27 mouse cellular contexts compared by ENCODE assay signal in genomic region chr13:50328614-50329013, GRCm38 (mm10).
DNase-seq lines count a peak whose midpoint lies in the region; ATAC-seq and TF ChIP-seq lines count a peak whose summit lies in the region.
"Had no signal": no experiment of that assay in that cellular context is flagged by ENCODE, and none has a peak within 500 bp of the region (broad histone marks: within the 10 kb centered on the region; RNA-seq: fewer than 3 reads in every experiment).

No protein-coding gene starts in this region.

- no peaks in the 10 kb centered on the region for H3K36me3 ChIP-seq in heart, adult 2 months (ENCODE audit: control insufficient read depth, insufficient read depth, low read length)
- H3K36me3 ChIP-seq in lung, embryonic 14.5 days (ENCODE audit: insufficient read depth) = no peaks in the 10 kb centered on the region
- H3K36me3 ChIP-seq in CH12.LX (replicated peaks in 1 of 2; ENCODE audit: control insufficient read depth in 1 of 2, insufficient read depth in 1 of 2, low read length in 1 of 2) = no peaks in the 10 kb centered on the region
- H3K36me3 ChIP-seq in forebrain, embryonic 11.5 days (ENCODE audit: control insufficient read depth, insufficient read depth, low read length) = no peaks in the 10 kb centered on the region
- H3K36me3 ChIP-seq: embryonic facial prominence, embryonic 12.5 days; heart, embryonic 10.5 days; hindbrain, embryonic 10.5 days; limb, embryonic 12.5 days; liver, embryonic 15.5 days; midbrain, embryonic 15.5 days had no signal

- CTCF ChIA-PET in Patski (lab: Charles Lee) = no interaction called here

- no peaks in the 10 kb centered on the region for H3K9me3 ChIP-seq in lung, embryonic 14.5 days (ENCODE audit: low read depth, low read length)
- no peaks in the 10 kb centered on the region for H3K9me3 ChIP-seq in CH12.LX (replicated peaks; ENCODE audit: low read length)
- no peaks in the 10 kb centered on the region for H3K9me3 ChIP-seq in forebrain, embryonic 11.5 days (ENCODE audit: control insufficient read depth, low read length)
- H3K9me3 ChIP-seq: embryonic facial prominence, embryonic 12.5 days; heart, embryonic 10.5 days; hindbrain, embryonic 10.5 days; limb, embryonic 12.5 days; liver, embryonic 15.5 days; midbrain, embryonic 15.5 days had no signal

- in situ Hi-C loops in CH12.LX (cut with MboI; ENCODE audit: low pct_ligation_motif_present, low pct_unique_long_range_greater_than_20kb, low sequenced_read_pairs) = no loop called here
- in situ Hi-C loops in Patski (cut with MboI; ENCODE audit: low pct_unique_long_range_greater_than_20kb) = no loop called here

- peak; percentile 56 for DNase-seq in heart, adult 11 months
- no peak for DNase-seq in heart, adult 2 months
- DNase-seq in lung, embryonic 14.5 days = peak; percentile 5
- DNase-seq in lung, adult 2 months = no peak
- DNase-seq in CH12.LX (ENCODE audit: extremely low read depth) (peak; percentile 17), Patski (ENCODE audit: low read depth, low spot score) (no peak)
- DNase-seq in spleen, postnatal 36 days (ENCODE audit: low spot score in 2 of 2) = no peak
- no peak for DNase-seq in forebrain, embryonic 11.5 days (ENCODE audit: low spot score)
- DNase-seq: adrenal gland, postnatal 14 days; cerebellum, adult 11-12 months; cerebellum, postnatal 25 days; gastrocnemius, postnatal 36 days; kidney, adult 9 months; kidney, postnatal 36 days; layer of hippocampus, adult 9-11 months; lung, postnatal 36 days; right cerebral cortex, adult 18-20 months; thymus, adult 18-20 months; thymus, postnatal 4 days had no signal

- no peak overlapping the region for H3K9ac ChIP-seq in heart, adult 2 months (ENCODE audit: low read depth, low read length)
- H3K9ac ChIP-seq in lung, embryonic 14.5 days = no peak overlapping the region
- no peak overlapping the region for H3K9ac ChIP-seq in CH12.LX (ENCODE audit: insufficient read depth, low read depth)
- no peak overlapping the region for H3K9ac ChIP-seq in forebrain, embryonic 11.5 days (ENCODE audit: low read length)
- H3K9ac ChIP-seq: embryonic facial prominence, embryonic 12.5 days; limb, embryonic 12.5 days; liver, embryonic 15.5 days; midbrain, embryonic 15.5 days had no signal

- dilution Hi-C loops in CH12.LX (cut with MboI; ENCODE audit: extremely low pct_ligation_motif_present, extremely low pct_unique_long_range_greater_than_20kb, low sequenced_read_pairs) = no loop called here

- TF ChIP-seq CTCF in heart, adult 2 months (IDR thresholded peaks at IDR 0.05) = no peak
- TF ChIP-seq CTCF in lung, embryonic 14.5 days (IDR thresholded peaks at IDR 0.05; ENCODE audit: low read depth) = peak; percentile 15; the same call in 1 of the 2 replicates
- TF ChIP-seq CTCF in lung, adult 2 months (IDR thresholded peaks at IDR 0.05; ENCODE audit: insufficient read depth, low read length) = no peak
- TF ChIP-seq CTCF in CH12.LX (conservative IDR thresholded peaks at IDR 0.05 in 1 of 2, IDR thresholded peaks at IDR 0.05 in 1 of 2; ENCODE audit: low read depth in 2 of 2, low read length in 2 of 2) (peak in 1 of 2 experiments; percentile 67; a peak in 2 of 4 replicates), Patski (IDR thresholded peaks at IDR 0.05) (peak; percentile 28)

- no peaks in the 10 kb centered on the region for H3K4me1 ChIP-seq in heart, adult 2 months (ENCODE audit: control insufficient read depth, insufficient read depth, low read length)
- H3K4me1 ChIP-seq in lung, embryonic 14.5 days (ENCODE audit: insufficient read depth) = no peaks in the 10 kb centered on the region
- H3K4me1 ChIP-seq in lung, adult 2 months (ENCODE audit: control insufficient read depth, insufficient read depth, low read length) = no peaks in the 10 kb centered on the region
- no peaks in the 10 kb centered on the region for H3K4me1 ChIP-seq in CH12.LX (ENCODE audit: control insufficient read depth in 1 of 2, insufficient read depth in 2 of 2)
- no peaks in the 10 kb centered on the region for H3K4me1 ChIP-seq in forebrain, embryonic 11.5 days (replicated peaks; ENCODE audit: control insufficient read depth, insufficient read depth, low read length)
- H3K4me1 ChIP-seq: embryonic facial prominence, embryonic 12.5 days; heart, embryonic 10.5 days; hindbrain, embryonic 10.5 days; limb, embryonic 12.5 days; liver, embryonic 15.5 days; midbrain, embryonic 15.5 days had no signal

- no peak overlapping the region for H3K27ac ChIP-seq in heart, adult 2 months
- no peak overlapping the region for H3K27ac ChIP-seq in lung, embryonic 14.5 days (ENCODE audit: low read depth)
- no peak overlapping the region for H3K27ac ChIP-seq in CH12.LX (ENCODE audit: insufficient read depth, low read depth)
- no peak overlapping the region for H3K27ac ChIP-seq in forebrain, embryonic 11.5 days (ENCODE audit: low read depth, low read length)
- H3K27ac ChIP-seq: embryonic facial prominence, embryonic 12.5 days; heart, embryonic 10.5 days; hindbrain, embryonic 10.5 days; limb, embryonic 12.5 days; liver, embryonic 15.5 days; midbrain, embryonic 15.5 days had no signal

- TF ChIP-seq EP300 in heart, adult 2 months (IDR thresholded peaks at IDR 0.05; ENCODE audit: insufficient read depth, low read depth, low read length) = no peak
- no peak for TF ChIP-seq EP300 in CH12.LX (IDR thresholded peaks at IDR 0.05; ENCODE audit: low read length)

- ATAC-seq in lung, embryonic 14.5 days (ENCODE audit: insufficient read depth) = no peak
- no peak for ATAC-seq in Patski
- ATAC-seq in forebrain, embryonic 11.5 days (replicated peaks; ENCODE audit: low FRiP score) = no peak
- ATAC-seq: forebrain, embryonic 14.5 days; midbrain, embryonic 15.5 days had no signal

- POLR2A ChIA-PET in Patski (lab: Charles Lee) = no interaction called here

- 67% methylated on average over 4 of the region's 4 CpGs for WGBS in heart, adult 2 months
- 71% methylated on average over 4 of the region's 4 CpGs for WGBS in lung, embryonic 14.5 days
- WGBS in lung, adult 2 months = 70% methylated on average over 4 of the region's 4 CpGs
- WGBS in forebrain, embryonic 11.5 days = 61% methylated on average over 4 of the region's 4 CpGs

- H3K4me2 ChIP-seq in lung, embryonic 14.5 days = no peak overlapping the region
- H3K4me2 ChIP-seq in CH12.LX (ENCODE audit: insufficient read depth, low read depth, poor library complexity, severe bottlenecking) = no peak overlapping the region
- no peak overlapping the region for H3K4me2 ChIP-seq in forebrain, embryonic 11.5 days (ENCODE audit: low read depth, low read length, severe bottlenecking)
- H3K4me2 ChIP-seq: embryonic facial prominence, embryonic 12.5 days; limb, embryonic 12.5 days; liver, embryonic 15.5 days; midbrain, embryonic 15.5 days had no signal

- TF ChIP-seq POLR2A in heart, adult 2 months (IDR thresholded peaks at IDR 0.05; ENCODE audit: insufficient read depth, low read depth, low read length) = no peak
- no peak for TF ChIP-seq POLR2A in lung, adult 2 months (IDR thresholded peaks at IDR 0.05; ENCODE audit: borderline replicate concordance, extremely low read depth, low read depth, low read length)
- TF ChIP-seq POLR2A in CH12.LX (IDR thresholded peaks at IDR 0.05; ENCODE audit: low read depth, low read length) = no peak

- no peaks in the 10 kb centered on the region for H3K27me3 ChIP-seq in heart, adult 2 months (ENCODE audit: control insufficient read depth, insufficient read depth, low read length)
- H3K27me3 ChIP-seq in lung, embryonic 14.5 days (ENCODE audit: insufficient read depth, low read length) = no peaks in the 10 kb centered on the region
- H3K27me3 ChIP-seq in CH12.LX (replicated peaks) (peaks cover 6% of the 10 kb centered on the region), Patski (no peaks in the 10 kb centered on the region)
- H3K27me3 ChIP-seq in forebrain, embryonic 11.5 days (ENCODE audit: control insufficient read depth, insufficient read depth, low read length) = no peaks in the 10 kb centered on the region
- H3K27me3 ChIP-seq: embryonic facial prominence, embryonic 12.5 days; limb, embryonic 12.5 days; liver, embryonic 15.5 days; midbrain, embryonic 15.5 days had no signal

- no peaks in the 10 kb centered on the region for H3K79me2 ChIP-seq in heart, adult 2 months (replicated peaks; ENCODE audit: control insufficient read depth, insufficient read depth, low read length)
- no peaks in the 10 kb centered on the region for H3K79me2 ChIP-seq in CH12.LX (replicated peaks; ENCODE audit: control insufficient read depth, extremely low read depth, insufficient read depth, poor library complexity, severe bottlenecking)

- no peak overlapping the region for H3K4me3 ChIP-seq in heart, adult 2 months
- H3K4me3 ChIP-seq in lung, embryonic 14.5 days (ENCODE audit: low read depth, low read length) = no peak overlapping the region
- H3K4me3 ChIP-seq in lung, adult 2 months (replicated peaks; ENCODE audit: extremely low read depth, low read depth, low read length) = no peak overlapping the region
- no peak overlapping the region for H3K4me3 ChIP-seq in CH12.LX (replicated peaks in 1 of 3; ENCODE audit: low read depth in 2 of 3, low read length in 2 of 3, poor library complexity in 1 of 3)
- H3K4me3 ChIP-seq in forebrain, embryonic 11.5 days (ENCODE audit: low read depth, low read length) = no peak overlapping the region
- H3K4me3 ChIP-seq: embryonic facial prominence, embryonic 12.5 days; erythroblast, embryonic 14.5 days; heart, embryonic 10.5 days; hindbrain, embryonic 10.5 days; limb, embryonic 12.5 days; liver, embryonic 15.5 days; midbrain, embryonic 15.5 days had no signal

- intact Hi-C loops in heart, adult 2 months (cut with DNase I) = loop anchor here (5.0 kb wide), 1 partner anchor 434 kb away; no protein-coding TSS in a partner anchor

- peak; percentile 37 for TF ChIP-seq RAD21 in CH12.LX (IDR thresholded peaks at IDR 0.05; ENCODE audit: low read depth, low read length)

TF ChIP-seq in CH12.LX, 34 proteins besides CTCF, POLR2A, EP300 and RAD21:
- TF ChIP-seq BHLHE40 (IDR thresholded peaks at IDR 0.05; ENCODE audit: low read depth, low read length) (no peak), SMC3 (IDR thresholded peaks at IDR 0.05; ENCODE audit: low read depth, low read length) (peak; percentile 42), TCF12 (IDR thresholded peaks at IDR 0.05; ENCODE audit: low read depth, low read length) (no peak)
TF ChIP-seq in CH12.LX: peak in this region for 1.

Comparison
In these comparisons a context has a peak if more than half of its experiments do, and no peak if none do; other contexts are left out.
1. DNase-seq: peak in heart, adult 11 months (single experiment), lung, embryonic 14.5 days (single experiment) and CH12.LX (single experiment); none in heart, adult 2 months (0 of 2), lung, adult 2 months (single experiment), Patski (single experiment), spleen, postnatal 36 days (0 of 2) and forebrain, embryonic 11.5 days (single experiment).
2. CTCF ChIP-seq: peak in lung, embryonic 14.5 days (single experiment) and Patski (single experiment); none in heart, adult 2 months (single experiment) and lung, adult 2 months (single experiment).